Mouse (Mus musculus) right cerebral cortex, adult 2 months (tissue): ENCODE data around the gene Olfr1026.

ENCODE experiments used
- DNase-seq, 2 experiments: peaks; one replicate each; pipeline ENCODE4 v3.0.0; 2021 to 2022; ENCODE audit warnings: low spot score in 2 of 2

Gene Olfr1026

DNA sequence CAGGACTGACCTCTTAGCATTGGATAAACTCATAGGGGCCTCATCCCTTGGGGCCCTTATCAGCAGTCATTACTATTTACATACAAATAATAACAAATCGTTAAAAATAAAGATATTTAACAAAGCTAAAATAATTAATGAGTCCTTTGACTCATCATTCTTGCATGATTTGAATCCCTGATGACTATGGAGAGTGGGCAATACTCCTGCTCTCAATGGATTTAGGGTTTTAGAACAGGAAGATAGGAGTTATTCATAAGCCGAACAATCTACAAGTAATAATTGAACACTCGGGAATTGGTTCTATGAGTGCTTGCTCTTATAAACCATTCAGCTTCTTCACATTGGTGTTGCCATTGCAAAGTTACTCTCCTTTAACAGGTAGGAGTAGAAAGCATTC is at the start of gene Olfr1026:
TSS of gene Olfr1026 (plus strand) at position 301 of the 400 bp plus-strand sequence.
- DNase-seq = no peak

- no peak for DNase-seq
Observed at GRCm38 (mm10) chr2:85885340-85885739, 36.0 kb upstream of the Olfr1026 start, which contains the start of gene Olfr1023. Gene Olfr1023, plus strand, starts transcription at chr2:85885640.

- DNase-seq = no peak
Observed at GRCm38 (mm10) chr2:85904952-85905351, 16.4 kb upstream of the Olfr1026 start, which contains the start of gene Olfr1024. Gene Olfr1024, minus strand, starts transcription at chr2:85905052.

DNA sequence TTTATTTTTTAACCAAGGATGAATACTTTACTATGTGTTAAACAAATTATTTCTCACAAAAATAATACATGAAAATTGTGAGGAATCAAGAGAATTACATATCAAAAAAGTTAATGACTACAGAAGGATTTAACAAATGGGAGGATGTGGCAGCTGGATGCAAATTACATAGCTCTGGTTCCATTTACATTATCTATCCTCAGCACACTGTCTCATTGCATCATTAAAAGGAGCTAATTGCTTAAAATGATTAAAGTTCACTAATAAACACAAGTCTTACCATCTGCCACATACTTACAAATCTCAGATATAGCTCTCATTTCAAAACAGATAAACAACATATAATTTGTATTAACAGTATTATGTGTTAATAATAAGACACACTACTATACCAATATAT is 8.2 kb upstream of the Olfr1026 start:
- DNase-seq = no peak

- DNase-seq = no peak
Observed at GRCm38 (mm10) chr2:85914893-85915292, 6.5 kb upstream of the Olfr1026 start, which contains the start of gene Olfr1025-ps1. Gene Olfr1025-ps1, plus strand, starts transcription at chr2:85915193.

DNA sequence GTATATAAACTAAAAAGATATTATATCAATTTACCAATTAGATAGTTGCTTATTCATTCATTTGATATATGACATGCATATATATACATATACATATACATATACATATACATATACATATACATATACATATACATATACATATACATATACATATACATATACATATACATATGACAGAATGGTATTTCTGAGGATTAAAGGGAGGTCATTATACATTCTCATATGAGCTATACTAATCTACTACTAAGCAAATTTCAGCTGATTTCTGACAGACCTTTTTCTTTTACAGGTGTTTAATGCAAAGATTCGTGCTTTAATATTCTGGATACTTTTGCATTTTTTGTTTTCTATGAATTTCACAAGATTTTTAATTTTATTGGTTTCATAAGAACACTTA is 28.8 kb downstream of the Olfr1026 start, which contains the start of gene Olfr1028:
TSS of gene Olfr1028 (plus strand) at position 301 of the 400 bp plus-strand sequence.
- no peak for DNase-seq

DNA sequence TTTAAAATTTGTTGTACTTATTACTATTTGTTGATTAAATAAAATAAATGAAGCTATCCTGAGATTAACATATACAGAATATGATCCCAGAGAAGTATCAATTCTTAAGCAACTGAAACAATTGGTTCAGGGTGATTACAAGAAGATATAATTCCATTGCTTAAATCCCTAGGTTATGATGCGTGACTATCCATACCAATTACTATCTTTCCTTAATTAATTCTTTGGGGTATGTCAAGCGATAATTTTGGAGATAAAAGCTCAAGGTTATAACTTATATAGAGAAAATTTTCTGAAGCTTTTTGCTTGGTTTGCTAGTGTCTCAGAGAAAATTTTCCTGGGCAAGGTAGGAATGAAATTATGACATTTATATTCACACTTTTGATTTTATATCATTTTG is 52.2 kb downstream of the Olfr1026 start, which contains the start of gene Olfr1029:
TSS of gene Olfr1029 (plus strand) at position 301 of the 400 bp plus-strand sequence.
- DNase-seq = no peak
